Mouse (Mus musculus): Measurements from ENCODE around the gene Gm21095. TPM values are rescaled to one million over a fixed set of nuclear protein-coding genes. Genes with fewer than 3 reads are reported as not detected.
"Not testable (repeated sequence)": the region's sequence is repeated elsewhere in the genome, so short reads cannot be mapped to it uniquely, and the experiment has no call there.

Gene Gm21095
- not detected in 2 replicates for polyA plus RNA-seq (2015; fragmentation: Nextera tagmentation; extraction: Ambion mirVana)

DNA sequence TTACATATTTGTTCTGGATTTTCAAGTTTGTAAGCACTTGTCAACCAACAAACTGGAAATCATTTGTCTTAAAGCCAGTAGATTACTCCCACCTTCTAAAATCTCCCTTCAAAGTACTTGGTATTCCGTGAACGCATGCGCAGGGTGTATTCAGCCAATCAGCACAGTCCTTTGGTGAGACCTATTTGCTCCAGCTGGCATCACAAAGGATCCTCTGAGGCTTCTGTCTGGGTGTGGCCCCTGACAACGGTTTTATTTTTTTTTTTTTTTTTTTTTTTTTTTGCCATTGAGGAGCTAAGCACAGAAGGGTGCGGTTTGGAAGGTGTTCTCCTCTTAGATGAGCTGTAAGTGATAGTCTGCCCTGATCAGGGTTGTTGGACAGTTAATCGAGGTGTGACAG, at the start of gene Gm21095:
Gene Gm21095 (plus strand): TSS at position 301 of the 400 bp plus-strand sequence.
- not testable (repeated sequence) for H3K4me3 ChIP-seq; ATAC-seq; H3K36me3 ChIP-seq (ENCODE audit: poor library complexity, severe bottlenecking); H3K4me1 ChIP-seq; H3K27ac ChIP-seq; H3K4me2 ChIP-seq; H3K9me3 ChIP-seq (replicated peaks); H3K27me3 ChIP-seq; H3K9ac ChIP-seq
- WGBS = no CpG with 5 or more reads among the region's 6 CpGs

All from forebrain, embryonic 13.5 days (tissue).